Mouse (Mus musculus): ENCODE results near the gene Lrba. TPM values are rescaled to one million over a fixed set of nuclear protein-coding genes. Genes with fewer than 3 reads are reported as not detected.

Lrba gene
- total RNA-seq, 2 experiments from 2014 or later: 33.1 to 35.0 TPM

DNA sequence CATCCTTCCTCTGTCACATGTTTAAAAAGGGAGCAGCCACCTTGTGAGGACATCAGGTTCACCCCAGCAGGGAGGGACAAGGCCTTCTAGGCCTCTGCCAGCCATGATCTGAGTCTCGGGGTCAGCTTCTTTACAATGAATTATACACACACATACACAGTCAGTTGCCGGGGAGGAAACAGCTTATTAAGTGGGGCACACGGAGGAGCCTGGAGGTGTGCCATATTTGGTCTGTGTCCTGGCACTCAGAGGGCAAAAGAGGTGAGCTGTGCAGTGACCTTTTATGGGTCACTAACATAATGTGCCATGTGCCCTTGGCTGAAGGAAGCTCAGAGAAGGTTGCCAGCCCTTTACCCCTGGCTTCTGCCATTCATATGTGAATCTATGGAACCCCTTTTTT lies 596.9 kb downstream of the Lrba start:
- intact Hi-C loops (cut with DNase I): no loop called here
- no peak overlapping the region for H3K4me3 ChIP-seq
- H3K27ac ChIP-seq: no peak overlapping the region
- DNase-seq (ENCODE audit: extremely low spot score in 1 of 2, low spot score in 2 of 2): no peak
- no peak for TF ChIP-seq CTCF (IDR thresholded peaks at IDR 0.05)

DNA sequence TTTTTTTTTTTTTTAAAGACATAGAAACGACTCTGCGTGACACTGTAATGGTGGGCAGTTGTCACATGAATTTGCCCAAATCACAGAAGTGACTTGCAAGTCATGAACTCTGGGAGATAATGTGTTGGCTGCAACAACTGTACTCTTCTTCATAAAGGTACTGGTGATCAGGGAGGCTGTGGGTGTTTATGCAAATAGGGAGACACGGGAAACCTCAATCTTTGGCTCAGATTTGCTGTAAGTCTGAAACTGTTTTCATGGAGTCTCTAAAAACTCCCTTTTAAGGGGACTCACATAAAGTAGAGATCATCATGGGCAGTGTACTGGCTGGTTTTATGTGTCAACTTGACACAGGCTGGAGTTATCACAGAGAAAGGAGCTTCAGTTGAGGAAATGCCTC lies 603.0 kb downstream of the Lrba start:
- H3K4me3 ChIP-seq: no peak overlapping the region
- no peak for TF ChIP-seq CTCF (IDR thresholded peaks at IDR 0.05)
- no peak for DNase-seq (ENCODE audit: extremely low spot score in 1 of 2, low spot score in 2 of 2)
- intact Hi-C loops (cut with DNase I): no loop called here
- H3K27ac ChIP-seq: no peak overlapping the region

DNA sequence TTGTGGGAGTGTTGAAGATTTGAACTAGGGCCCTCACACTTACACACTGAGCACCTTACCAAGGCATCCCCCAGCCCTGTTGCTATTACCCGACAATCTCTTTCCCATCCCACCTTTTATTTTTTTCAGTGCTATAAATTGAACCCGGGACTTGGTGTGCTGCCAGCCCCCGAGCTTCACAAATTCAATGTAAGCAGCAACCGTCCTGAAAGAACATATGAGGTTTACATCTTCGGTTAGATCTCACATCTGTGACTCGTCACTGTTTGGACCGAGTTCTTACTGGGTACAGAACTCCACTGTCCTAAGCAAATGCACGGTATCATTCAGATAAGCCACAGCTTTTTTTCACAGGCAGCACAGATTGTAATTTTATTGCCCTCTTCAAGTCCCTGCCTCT lies 607.6 kb downstream of the Lrba start:
- H3K27ac ChIP-seq: no peak overlapping the region
- no peak for DNase-seq (ENCODE audit: extremely low spot score in 1 of 2, low spot score in 2 of 2)
- TF ChIP-seq CTCF (IDR thresholded peaks at IDR 0.05): no peak
- intact Hi-C loops (cut with DNase I): loop anchor here (5.0 kb wide), 1 partner anchor 85 kb away; no protein-coding TSS in a partner anchor
- H3K4me3 ChIP-seq: no peak overlapping the region

Other genes starting within 250 kb of the Lrba start
- gene Prss48, start 222.2 kb upstream of the Lrba start, total RNA-seq (2021): not detected
- 100 to 1,000 TPM; 375 TPM for gene Rps3a1, start 82.0 kb upstream of the Lrba start, total RNA-seq (2021)

All from left cerebral cortex, adult 2 months (tissue).